Mouse (Mus musculus) kidney, postnatal 4 days (tissue): Measurements from ENCODE around the gene Sesn1.
"Not testable (repeated sequence)": the region's sequence is repeated elsewhere in the genome, so short reads cannot be mapped to it uniquely, and the experiment has no call there.

Experiments used
- DNase-seq, 2 experiments: peaks; one replicate each; pipeline ENCODE4 v3.0.0; 2021; ENCODE audit warnings: mixed read lengths in 2 of 2

Gene Sesn1

DNA sequence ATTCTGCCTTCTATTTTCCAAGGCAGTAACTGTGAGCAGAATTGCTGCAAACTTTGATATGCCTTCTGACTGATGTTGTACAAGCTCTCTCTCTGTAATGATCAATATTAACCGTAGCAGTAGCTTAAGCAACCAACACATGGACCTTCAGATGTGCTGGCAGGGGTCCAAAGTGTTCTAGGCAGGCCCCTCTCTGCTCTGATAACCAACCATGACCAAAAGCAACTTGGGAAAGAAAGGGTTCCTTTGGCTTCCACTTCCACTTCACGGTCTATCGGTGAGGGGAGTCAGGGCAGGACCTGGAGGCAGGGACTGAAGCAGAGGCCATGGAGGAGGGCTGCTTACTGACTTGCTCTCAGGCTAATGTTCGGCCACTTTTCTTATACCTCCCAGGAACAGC lies 121.2 kb downstream of the Sesn1 start:
- DNase-seq = peak; percentile 44 to 58

GRCm38 (mm10) chr10:41931962-41932361 lies 122.2 kb downstream of the Sesn1 start:
- DNase-seq = no peak

DNA sequence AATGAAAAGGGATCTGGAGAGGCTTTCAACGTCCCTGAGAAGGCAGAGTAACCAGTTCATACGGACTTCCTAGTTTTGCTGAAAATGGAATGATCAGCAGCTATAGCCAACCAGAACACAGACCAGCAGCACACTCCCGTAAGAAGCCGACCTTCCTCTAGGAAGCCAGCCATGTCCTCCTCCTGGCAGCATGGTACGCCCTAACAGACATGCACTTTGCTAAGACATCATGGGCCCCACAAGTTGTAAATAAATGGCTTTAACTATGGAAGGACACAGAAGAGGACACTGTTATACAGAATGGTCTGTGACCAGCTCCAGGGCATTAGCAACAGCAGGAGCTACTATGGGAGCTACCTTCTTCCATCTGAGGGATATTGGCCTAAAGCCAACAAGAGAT lies 123.2 kb downstream of the Sesn1 start:
- DNase-seq = no peak

DNA sequence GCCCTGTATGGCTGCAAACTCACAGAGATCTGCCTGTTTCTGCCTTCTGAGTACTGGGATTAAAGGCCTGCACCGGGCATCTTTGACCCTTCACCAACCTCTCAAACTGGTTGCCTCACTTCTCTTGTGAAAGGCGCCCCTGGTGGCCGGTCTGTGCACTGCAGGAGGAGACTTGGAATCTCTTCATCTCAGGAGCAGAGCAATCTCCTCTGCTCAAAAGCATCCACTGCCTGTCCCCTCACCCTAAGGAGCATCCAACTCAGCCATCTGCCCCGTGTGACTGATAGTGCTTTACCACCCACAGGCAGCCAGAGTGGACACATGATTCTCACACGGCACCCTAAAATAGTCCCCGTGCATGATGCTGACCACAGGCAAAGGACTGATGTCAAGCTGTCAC lies 123.8 kb downstream of the Sesn1 start:
- peak; percentile 73 to 74 for DNase-seq

- DNase-seq = peak; percentile 81 to 90
These were observed 125.1 kb downstream of the Sesn1 start for GRCm38 (mm10) chr10:41934633-41935475.

- DNase-seq = no peak
These were observed 125.7 kb downstream of the Sesn1 start for GRCm38 (mm10) chr10:41935476-41935829.

DNA sequence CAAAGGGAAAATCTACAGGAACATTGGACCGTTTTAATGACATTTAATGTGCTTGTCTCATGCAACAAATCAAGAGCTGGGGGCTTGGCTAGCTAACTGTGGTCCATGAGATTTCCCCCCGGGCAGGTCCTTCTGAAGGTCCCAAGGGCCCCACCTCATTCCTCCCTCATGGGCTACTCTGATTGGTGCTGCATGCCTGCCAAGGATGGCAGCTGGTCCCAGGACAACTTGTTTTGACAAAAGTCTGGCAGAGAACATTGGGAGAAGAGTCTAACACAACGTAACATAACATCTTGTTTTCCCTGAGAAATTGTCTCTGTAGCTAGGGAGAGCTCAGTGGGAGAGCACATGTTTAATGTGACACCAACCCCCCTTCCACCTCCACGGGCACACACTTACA lies 126.4 kb downstream of the Sesn1 start:
- peak; percentile 36 to 57 for DNase-seq

DNA sequence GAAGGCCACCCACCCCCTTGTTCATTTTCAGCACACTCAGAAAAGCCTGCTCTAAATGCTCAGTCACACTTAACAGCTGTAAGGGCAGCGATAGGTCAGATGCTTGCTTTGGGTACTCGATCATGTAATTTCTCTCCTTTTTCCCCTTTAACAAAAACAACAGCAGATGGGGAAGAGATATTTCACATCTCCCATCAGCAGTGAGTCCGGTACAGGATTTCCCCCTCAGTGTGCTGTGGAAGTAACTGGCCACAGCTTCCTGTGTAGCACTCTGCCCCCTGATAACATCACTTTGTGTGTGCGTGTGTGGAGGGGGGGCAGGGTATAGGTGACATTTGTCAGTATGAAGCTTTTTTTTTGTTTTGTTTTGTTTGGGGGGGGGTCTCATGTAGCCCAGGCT lies 127.4 kb downstream of the Sesn1 start:
- DNase-seq = no peak

DNA sequence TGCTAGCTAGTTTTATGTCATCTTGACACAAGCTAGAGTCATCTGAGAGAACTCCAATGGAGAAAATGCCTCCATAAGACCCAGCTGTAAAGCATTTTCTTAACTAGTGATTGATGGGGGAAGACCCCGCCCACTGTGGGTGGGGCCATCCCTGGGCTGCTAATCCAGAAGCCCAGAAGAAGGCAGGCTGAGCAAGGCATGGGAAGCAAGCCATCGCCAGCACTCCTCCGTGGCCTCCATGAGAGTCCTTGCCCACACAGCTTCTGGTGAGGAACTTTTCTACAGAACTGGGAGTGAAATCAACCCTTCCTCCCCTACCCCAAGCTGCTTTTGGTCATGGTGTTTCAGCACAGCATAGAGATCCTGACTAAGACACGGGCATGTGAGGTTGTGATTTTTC lies 129.4 kb downstream of the Sesn1 start:
- peak; percentile 37 to 51 for DNase-seq

DNA sequence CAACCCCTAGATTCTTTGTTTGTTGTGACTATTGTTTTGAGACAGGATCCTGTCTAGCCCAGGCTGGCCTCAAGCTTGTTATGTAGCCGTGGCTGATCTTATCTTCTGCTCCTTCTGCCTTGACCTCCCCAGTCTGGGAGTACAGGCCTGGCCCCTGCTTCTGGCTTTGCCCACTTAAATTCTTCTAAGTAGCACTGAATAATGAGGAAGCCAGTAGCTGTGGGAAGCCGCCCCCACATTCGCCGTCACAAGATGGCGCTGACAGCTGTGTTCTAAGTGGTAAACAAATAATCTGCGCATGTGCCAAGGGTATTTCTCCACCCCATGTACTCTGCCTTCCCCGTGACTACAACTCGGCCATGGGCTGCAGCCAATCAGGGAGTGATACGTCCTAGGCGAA lies 142.6 kb downstream of the Sesn1 start:
- not testable (repeated sequence) for DNase-seq

DNA sequence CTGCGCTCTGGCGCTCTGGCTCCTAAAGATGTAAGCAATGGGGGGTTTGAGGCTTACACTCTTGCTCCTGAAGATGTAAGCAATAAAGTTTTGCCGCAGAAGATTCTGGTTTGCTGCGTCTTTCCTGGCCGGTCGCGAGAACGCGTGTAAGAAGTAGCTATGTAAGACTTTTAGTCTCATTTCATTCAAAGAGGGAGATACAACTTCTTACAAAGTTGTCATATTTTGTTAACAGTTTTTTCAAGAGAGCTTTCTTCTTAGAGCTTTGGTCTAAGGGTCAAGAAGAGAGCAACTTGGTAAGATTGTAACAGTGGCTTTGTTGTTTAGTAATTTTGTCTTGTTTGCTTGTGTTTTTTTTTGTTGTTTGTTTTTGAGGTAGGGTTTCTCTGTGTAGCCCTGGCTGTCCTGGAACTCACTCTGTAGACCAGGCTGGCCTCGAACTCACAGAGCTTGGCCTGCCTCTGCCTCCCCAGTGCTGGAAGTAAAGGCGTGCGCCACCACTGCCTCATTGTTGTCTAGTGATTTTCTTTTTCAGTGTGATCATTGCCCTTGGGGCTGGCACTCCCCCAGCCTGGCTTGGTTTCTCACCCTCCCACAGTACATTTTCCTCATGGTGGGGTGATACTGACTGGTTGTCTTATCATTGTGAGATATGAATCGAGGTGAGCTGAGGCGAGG lies 143.3 kb downstream of the Sesn1 start:
- DNase-seq = no peak

DNA sequence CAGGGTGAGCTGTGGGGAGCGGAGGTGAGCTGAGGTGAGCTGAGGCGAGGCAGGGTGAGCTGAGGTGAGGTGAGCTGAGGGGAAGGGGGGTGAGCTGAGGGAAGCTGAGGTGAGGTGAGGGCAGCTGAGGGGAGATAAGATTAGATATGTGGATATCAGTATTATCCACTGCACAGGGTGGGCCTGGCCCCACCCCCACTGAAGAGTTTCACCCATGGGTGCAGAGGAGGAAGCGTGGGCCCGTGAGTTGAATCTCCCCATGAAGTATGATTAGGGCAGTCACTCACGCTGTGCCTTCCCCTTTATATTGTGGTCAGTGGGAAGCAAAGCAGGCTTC lies 143.8 kb downstream of the Sesn1 start:
- no peak for DNase-seq

DNA sequence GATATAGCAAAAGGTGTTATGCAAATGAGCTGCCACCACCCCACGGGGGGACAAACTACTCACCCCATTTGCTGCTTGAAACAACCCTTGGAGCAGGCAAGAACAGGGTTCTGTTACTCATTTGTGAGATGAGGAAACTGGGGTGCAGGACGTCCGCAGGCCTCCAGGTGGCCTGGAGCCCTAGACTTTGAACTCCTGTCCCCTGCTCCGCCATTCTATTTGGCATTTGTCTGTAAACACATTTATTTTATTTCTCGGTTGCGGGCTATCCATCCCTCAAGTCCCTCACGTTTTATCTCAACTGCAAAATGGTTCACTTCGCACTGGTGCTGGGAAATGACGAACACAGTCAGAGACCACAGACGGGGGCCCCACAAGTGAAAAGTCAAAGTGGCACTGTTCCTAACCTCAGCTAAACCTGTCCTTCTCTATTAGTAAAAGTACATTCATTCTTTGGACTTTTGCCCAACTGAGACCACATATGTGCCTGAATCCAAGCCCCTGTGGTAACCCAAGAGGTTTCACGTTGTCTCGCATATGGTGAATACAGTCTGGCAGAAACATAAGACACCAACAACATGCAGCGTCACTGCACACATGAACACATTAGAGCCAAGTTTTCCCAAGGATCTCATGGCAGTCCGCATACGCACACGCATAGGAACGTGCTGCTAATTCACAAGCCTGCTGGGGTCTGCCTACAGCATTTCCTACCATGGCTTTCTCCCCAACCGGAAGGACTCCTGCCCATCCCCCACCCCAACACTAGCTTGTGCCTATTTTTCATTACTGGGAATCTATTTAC lies 147.9 kb downstream of the Sesn1 start:
- DNase-seq = no peak
